Mouse (Mus musculus) midbrain, embryonic 12.5 days (tissue): ENCODE results near the gene Popdc3. TPM values are rescaled to one million over a fixed set of nuclear protein-coding genes. Genes with fewer than 3 reads are reported as not detected.
A peak's percentile ranks its signal among the peaks of the same experiment; 100 is the strongest.

ENCODE experiments used
- ATAC-seq: fragments of 200-750 bp; cut with Nextera tagmentation; 2 replicates; pipeline ENCODE4 v1.8.0; 2017; ENCODE audit warnings: low read depth, moderate TSS enrichment, moderate library complexity; ENCODE audit not compliant: low FRiP score
- H3K27ac ChIP-seq: fragments of 300-500 bp; sonication (generic); replicated peaks from 2 replicates; pipeline ENCODE4 v1.5.1; 2016; ENCODE audit warnings: mild to moderate bottlenecking
- H3K27me3 ChIP-seq: fragments of 300-500 bp; sonication (generic); 2 replicates; pipeline ENCODE4 v1.6.1; 2016; ENCODE audit warnings: mild to moderate bottlenecking
- H3K36me3 ChIP-seq: fragments of 300-500 bp; sonication (generic); 2 replicates; pipeline ENCODE4 v1.6.1; 2016
- H3K4me1 ChIP-seq: fragments of 300-500 bp; sonication (generic); 2 replicates; pipeline ENCODE4 v1.6.1; 2016
- H3K4me2 ChIP-seq: fragments of 300-500 bp; sonication (generic); replicated peaks from 2 replicates; pipeline ENCODE4 v1.6.1; 2016; ENCODE audit warnings: mild to moderate bottlenecking, moderate library complexity
- H3K4me3 ChIP-seq: fragments of 300-500 bp; sonication (generic); 2 replicates; pipeline ENCODE4 v1.5.1; 2016; ENCODE audit warnings: mild to moderate bottlenecking
- H3K9ac ChIP-seq: fragments of 300-500 bp; sonication (generic); replicated peaks from 2 replicates; pipeline ENCODE4 v1.6.1; 2016; ENCODE audit warnings: mild to moderate bottlenecking, moderate library complexity
- H3K9me3 ChIP-seq: fragments of 300-500 bp; sonication (generic); 2 replicates; pipeline ENCODE4 v1.6.1; 2016; ENCODE audit warnings: mild to moderate bottlenecking
- WGBS: fragments of 180-500 bp; shearing (Covaris S2); methylation state at CpG from one replicate; pipeline ENCODE4 v1.1.7; 2016; 5-methylcytosine and 5-hydroxymethylcytosine counted together
- polyA plus RNA-seq: library from polyadenylated mRNA; unstranded; fragments of >200 nt; fragmentation: Nextera tagmentation; extraction: Ambion mirVana; gene quantifications from 2 replicates; pipeline ENCODE4 v1.2.1, GENCODE M21; 2016

The Popdc3 gene
- polyA plus RNA-seq, 1 experiment from 2014 or later: not detected

GRCm38 (mm10) chr10:45366987-45367705 is 189.2 kb downstream of the Popdc3 start:
- no peak overlapping the region for H3K4me3 ChIP-seq
- H3K4me2 ChIP-seq: no peak overlapping the region
- H3K9ac ChIP-seq: no peak overlapping the region
- 0 out of 2 replicates have a peak, but pooled peaks cover 4% of the 10 kb centered on the region for H3K4me1 ChIP-seq
- no peaks in the 10 kb centered on the region for H3K27me3 ChIP-seq
- no peaks in the 10 kb centered on the region for H3K9me3 ChIP-seq
- H3K36me3 ChIP-seq: no peaks in the 10 kb centered on the region
- WGBS: 85% methylated on average over 17 of the region's 17 CpGs
- H3K27ac ChIP-seq: 0 out of 2 replicates have a peak overlapping the region, but pooled peaks have one; percentile 15
- ATAC-seq: 0 out of 2 replicates have a peak, but pooled peaks have one; percentile 19

Other genes starting within 250 kb of the Popdc3 start
- 27.2 and 28.8 TPM in 2 replicates for gene Prep, start 110.9 kb upstream of the Popdc3 start, polyA plus RNA-seq
- gene Bves, start 157.7 kb downstream of the Popdc3 start, polyA plus RNA-seq: 1.5 and 1.7 TPM in 2 replicates